Mouse (Mus musculus) lung, adult 2 months (tissue): ENCODE results near the gene Syt6.
"Not testable (repeated sequence)": the region's sequence is repeated elsewhere in the genome, so short reads cannot be mapped to it uniquely, and the experiment has no call there.

Source experiments
- CTCF ChIP-seq: fragments of 200-500 bp; IDR thresholded peaks from 2 replicates; pipeline ENCODE4 v1.5.1; 2011; ENCODE audit warnings: mild to moderate bottlenecking, low read length, control low read depth; ENCODE audit not compliant: insufficient read depth
- POLR2A ChIP-seq: fragments of 200-500 bp; IDR thresholded peaks from 2 replicates; pipeline ENCODE4 v1.6.1; 2011; ENCODE audit warnings: low read depth, mild to moderate bottlenecking, control low read depth, low read length, borderline replicate concordance; ENCODE audit errors: extremely low read depth

DNA sequence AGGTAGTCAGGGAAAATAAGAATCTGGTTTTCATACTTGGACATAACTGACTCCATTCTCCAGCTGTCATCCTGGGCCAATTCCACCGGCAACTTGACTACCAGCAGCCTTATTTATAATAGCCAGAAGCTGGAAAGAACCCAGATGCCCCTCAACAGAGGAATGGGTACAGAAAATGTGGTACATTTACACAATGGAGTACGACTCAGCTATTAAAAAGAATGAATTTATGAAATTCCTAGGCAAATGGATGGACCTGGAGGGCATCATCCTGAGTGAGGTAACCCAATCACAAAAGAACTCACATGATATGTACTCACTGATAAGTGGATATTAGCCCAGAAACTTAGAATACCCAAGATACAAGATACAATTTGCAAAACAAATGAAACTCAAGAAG, 70.9 kb downstream of the Syt6 start, which contains the start of gene Atg4a-ps:
- TF ChIP-seq CTCF, POLR2A: not testable (repeated sequence)
